Mouse (Mus musculus): ENCODE data around the gene Slc7a15. TPM values are rescaled to one million over a fixed set of nuclear protein-coding genes. Genes with fewer than 3 reads are reported as not detected.

Slc7a15 gene
- polyA plus RNA-seq, 2 experiments = not detected

DNA sequence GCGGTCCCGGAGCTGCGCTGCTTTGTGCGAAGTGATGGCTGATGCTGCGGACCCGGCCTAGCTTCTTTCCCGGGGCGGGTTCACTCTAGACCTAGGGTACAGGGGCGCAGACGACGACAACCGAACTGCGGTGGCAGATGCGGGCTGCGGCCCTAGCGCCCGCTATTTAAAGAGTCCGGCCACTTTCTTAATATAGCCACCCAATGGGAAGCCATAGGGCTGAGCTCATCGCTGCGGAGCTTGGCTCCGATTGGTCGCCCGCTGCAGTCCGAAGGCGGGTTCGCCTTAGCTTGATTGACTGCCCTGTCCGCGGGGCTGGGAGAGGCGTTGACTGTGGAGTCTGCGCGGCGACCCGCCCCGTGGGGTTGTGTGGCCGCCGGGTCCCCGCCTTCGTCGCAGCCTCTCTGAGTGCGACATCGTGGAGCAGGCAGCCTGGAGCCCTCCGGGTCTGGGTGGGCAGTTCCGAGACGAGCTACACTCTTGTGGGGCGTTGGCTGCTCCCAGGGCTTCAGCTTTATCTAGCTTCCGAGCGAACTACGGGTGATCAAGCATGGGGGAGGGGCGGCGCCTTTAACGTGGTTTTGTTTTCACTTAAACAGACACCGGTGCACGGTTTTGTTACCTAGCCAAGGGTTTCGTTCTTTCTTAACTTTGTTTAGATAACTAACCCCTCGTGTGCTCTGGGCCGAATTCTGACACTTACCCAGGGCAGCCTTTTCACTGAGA lies 98.8 kb downstream of the Slc7a15 start, which contains the start of gene Rhob:
Gene Rhob, minus strand, starts transcription at position 139 of the 726 bp plus-strand sequence.
- WGBS = under 1% methylated on average over 52 of the region's 56 CpGs
- ATAC-seq (ENCODE audit: low FRiP score, low read depth) (peak; percentile 96), DNase-seq (ENCODE audit: low spot score) (peak; percentile 99)
- no peaks in the 10 kb centered on the region for H3K27me3 ChIP-seq (ENCODE audit: control insufficient read depth, insufficient read depth, low read length)
- H3K4me2 ChIP-seq (replicated peaks; ENCODE audit: low read depth, low read length, severe bottlenecking) = peak within 1 kb of the TSS; percentile 60
- H3K9me3 ChIP-seq (ENCODE audit: control insufficient read depth, low read length) = no peaks in the 10 kb centered on the region
- peaks cover 27% of the 10 kb centered on the region for H3K4me1 ChIP-seq (ENCODE audit: control insufficient read depth, insufficient read depth, low read length)
- H3K36me3 ChIP-seq (ENCODE audit: control insufficient read depth, insufficient read depth, low read length) = no peaks in the 10 kb centered on the region
- TF ChIP-seq POLR2A (IDR thresholded peaks at IDR 0.05; ENCODE audit: borderline replicate concordance, extremely low read depth, insufficient read depth, insufficient read length) = peak; percentile 98
- H3K4me3 ChIP-seq (replicated peaks; ENCODE audit: low read length) = peak within 1 kb of the TSS; percentile 98
- peak within 1 kb of the TSS; percentile 100 for H3K27ac ChIP-seq (replicated peaks; ENCODE audit: low read depth, low read length)
- H3K9ac ChIP-seq (ENCODE audit: low read depth, low read length, severe bottlenecking) = peak within 1 kb of the TSS; percentile 96

DNA sequence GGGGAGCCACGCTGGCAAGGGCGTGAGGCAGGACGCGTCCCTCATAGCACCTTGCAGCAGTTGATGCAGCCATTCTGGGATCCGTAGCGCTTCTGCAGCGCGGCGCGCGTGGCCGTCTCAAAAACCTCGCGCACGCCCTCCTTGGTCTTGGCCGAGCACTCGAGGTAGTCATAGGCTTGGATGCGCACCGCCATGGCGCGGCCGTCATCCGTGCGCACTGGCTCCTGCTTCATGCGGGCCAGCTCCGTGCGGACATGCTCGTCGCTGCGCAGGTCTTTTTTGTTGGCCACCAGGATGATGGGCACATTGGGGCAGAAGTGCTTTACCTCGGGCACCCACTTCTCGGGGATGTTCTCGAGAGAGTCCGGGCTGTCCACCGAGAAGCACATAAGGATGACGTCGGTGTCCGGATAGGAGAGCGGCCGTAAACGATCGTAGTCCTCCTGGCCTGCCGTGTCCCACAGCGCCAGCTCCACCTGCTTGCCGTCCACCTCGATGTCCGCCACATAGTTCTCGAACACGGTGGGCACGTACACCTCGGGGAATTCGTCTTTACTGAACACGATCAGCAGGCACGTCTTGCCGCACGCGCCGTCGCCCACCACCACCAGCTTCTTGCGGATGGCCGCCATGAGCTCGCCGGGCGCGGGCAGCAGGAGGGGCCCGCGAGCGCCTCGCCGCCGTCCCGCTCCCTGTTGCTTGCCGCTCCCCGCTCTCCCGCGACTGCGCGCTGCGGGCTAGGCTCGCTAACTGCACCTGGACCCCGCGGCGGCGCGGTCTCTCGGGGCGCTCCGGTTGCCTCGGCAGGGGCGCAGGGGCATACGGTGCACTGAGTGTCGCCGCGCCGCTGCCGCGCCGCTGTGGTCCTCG lies 99.6 kb downstream of the Slc7a15 start:
- ATAC-seq (ENCODE audit: low FRiP score, low read depth) = peak; percentile 45
- Histone ChIP-seq H3K4me1 (ENCODE audit: control insufficient read depth, insufficient read depth, low read length) (peaks cover 27% of the 10 kb centered on the region), H3K27ac (replicated peaks; ENCODE audit: low read depth, low read length) (peak overlapping the region; percentile 100)

DNA sequence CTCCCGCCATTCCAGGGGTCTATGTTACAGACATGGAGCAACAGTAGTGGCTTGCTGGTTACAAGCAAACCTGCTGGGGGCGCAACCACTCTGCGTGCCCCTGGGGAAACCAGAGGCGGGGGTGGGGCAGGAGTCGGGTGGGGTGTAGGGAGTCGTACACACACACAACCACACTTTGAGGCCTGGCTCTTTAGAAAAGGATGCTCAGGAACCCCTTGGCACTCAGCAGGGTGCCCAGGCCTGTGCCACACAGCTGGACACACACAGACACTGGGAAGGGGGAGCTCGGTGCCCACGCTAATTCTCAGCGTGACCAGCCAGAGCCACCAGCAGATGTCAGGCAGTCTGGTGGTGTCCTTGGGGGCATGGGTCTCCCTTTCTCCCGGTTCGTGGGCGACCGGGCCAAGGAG lies 100.3 kb downstream of the Slc7a15 start:
- H3K27ac ChIP-seq (replicated peaks; ENCODE audit: low read depth, low read length) = peak overlapping the region; percentile 100
- WGBS = 6% methylated on average over 13 of the region's 13 CpGs
- peak overlapping the region; percentile 96 for H3K9ac ChIP-seq (ENCODE audit: low read depth, low read length, severe bottlenecking)
- H3K4me2 ChIP-seq (replicated peaks; ENCODE audit: low read depth, low read length, severe bottlenecking) = peak overlapping the region; percentile 60
- DNase-seq (ENCODE audit: low spot score) = no peak
- ATAC-seq (ENCODE audit: low FRiP score, low read depth) = no peak
- H3K9me3 ChIP-seq (ENCODE audit: control insufficient read depth, low read length) = no peaks in the 10 kb centered on the region
- peaks cover 27% of the 10 kb centered on the region for H3K4me1 ChIP-seq (ENCODE audit: control insufficient read depth, insufficient read depth, low read length)
- H3K27me3 ChIP-seq (ENCODE audit: control insufficient read depth, insufficient read depth, low read length) = no peaks in the 10 kb centered on the region
- H3K4me3 ChIP-seq (replicated peaks; ENCODE audit: low read length) = peak overlapping the region; percentile 98
- no peak for TF ChIP-seq POLR2A (IDR thresholded peaks at IDR 0.05; ENCODE audit: borderline replicate concordance, extremely low read depth, insufficient read depth, insufficient read length)
- H3K36me3 ChIP-seq (ENCODE audit: control insufficient read depth, insufficient read depth, low read length) = no peaks in the 10 kb centered on the region

More for the DNA sequence above, 99.6 kb downstream of the Slc7a15 start:
- no peaks in the 10 kb centered on the region for H3K27me3 ChIP-seq (ENCODE audit: control insufficient read depth, insufficient read depth, low read length)
- H3K36me3 ChIP-seq (ENCODE audit: control insufficient read depth, insufficient read depth, low read length) = no peaks in the 10 kb centered on the region
- H3K9me3 ChIP-seq (ENCODE audit: control insufficient read depth, low read length) = no peaks in the 10 kb centered on the region
- DNase-seq (ENCODE audit: low spot score) = peak; percentile 48
- H3K4me2 ChIP-seq (replicated peaks; ENCODE audit: low read depth, low read length, severe bottlenecking) = peak overlapping the region; percentile 60
- no peak for TF ChIP-seq POLR2A (IDR thresholded peaks at IDR 0.05; ENCODE audit: borderline replicate concordance, extremely low read depth, insufficient read depth, insufficient read length)
- WGBS = 1% methylated on average over 93 of the region's 99 CpGs
- H3K9ac ChIP-seq (ENCODE audit: low read depth, low read length, severe bottlenecking) = peak overlapping the region; percentile 96
- peak overlapping the region; percentile 98 for H3K4me3 ChIP-seq (replicated peaks; ENCODE audit: low read length)

DNA sequence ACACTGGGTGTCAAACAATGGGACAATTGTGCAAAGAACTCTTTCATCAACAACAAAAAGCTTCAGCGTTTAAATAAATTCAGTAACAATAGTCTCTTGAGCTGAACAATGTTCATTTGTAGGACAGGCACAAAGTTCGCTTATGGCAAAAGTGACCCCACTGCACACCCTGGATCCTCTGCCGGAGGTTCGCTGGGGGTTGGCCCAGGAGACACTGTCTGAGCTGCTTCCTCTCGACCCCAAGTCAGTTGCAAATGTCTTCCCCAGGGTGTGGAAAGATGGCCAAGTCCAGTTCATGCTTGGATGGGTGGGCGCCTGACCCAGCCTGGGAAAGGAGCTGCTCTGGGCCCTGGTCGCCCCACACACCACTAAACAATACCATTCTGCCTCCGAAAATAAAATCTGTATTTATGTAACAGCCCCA lies 100.7 kb downstream of the Slc7a15 start:
- Histone ChIP-seq H3K4me1 (ENCODE audit: control insufficient read depth, insufficient read depth, low read length) (peaks cover 27% of the 10 kb centered on the region), H3K36me3 (ENCODE audit: control insufficient read depth, insufficient read depth, low read length) (no peaks in the 10 kb centered on the region), H3K4me3 (replicated peaks; ENCODE audit: low read length) (peak overlapping the region; percentile 98), H3K4me2 (replicated peaks; ENCODE audit: low read depth, low read length, severe bottlenecking) (peak overlapping the region; percentile 60), H3K9me3 (ENCODE audit: control insufficient read depth, low read length) (no peaks in the 10 kb centered on the region), H3K27ac (replicated peaks; ENCODE audit: low read depth, low read length) (no peak overlapping the region; the same call in 1 of the 2 replicates), H3K9ac (ENCODE audit: low read depth, low read length, severe bottlenecking) (peak overlapping the region; percentile 96), H3K27me3 (ENCODE audit: control insufficient read depth, insufficient read depth, low read length) (no peaks in the 10 kb centered on the region)
- DNase-seq (ENCODE audit: low spot score) (no peak), ATAC-seq (ENCODE audit: low FRiP score, low read depth) (no peak)
- 29% methylated on average over 8 of the region's 8 CpGs for WGBS
- no peak for TF ChIP-seq POLR2A (IDR thresholded peaks at IDR 0.05; ENCODE audit: borderline replicate concordance, extremely low read depth, insufficient read depth, insufficient read length)

DNA sequence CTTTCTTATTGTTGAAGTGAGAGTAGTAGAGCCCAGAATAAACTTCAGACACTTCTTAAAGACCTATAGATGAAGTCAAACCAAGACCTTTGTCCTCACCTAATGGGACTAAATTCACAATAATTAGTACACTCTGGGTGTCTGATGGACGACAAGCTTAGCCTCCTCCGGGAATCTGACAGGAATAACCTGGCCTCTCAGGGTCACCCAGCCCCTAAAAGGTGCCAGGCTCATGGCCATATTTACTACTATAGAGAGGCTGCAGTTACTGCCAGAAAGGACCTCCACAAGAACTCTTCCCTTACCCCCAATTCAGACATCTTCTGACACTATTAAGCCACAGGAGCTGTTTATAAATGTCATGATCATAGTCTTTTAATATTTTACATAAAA lies 101.6 kb downstream of the Slc7a15 start:
- H3K36me3 ChIP-seq (ENCODE audit: control insufficient read depth, insufficient read depth, low read length) = no peaks in the 10 kb centered on the region
- TF ChIP-seq POLR2A (IDR thresholded peaks at IDR 0.05; ENCODE audit: borderline replicate concordance, extremely low read depth, insufficient read depth, insufficient read length) = no peak
- H3K9me3 ChIP-seq (ENCODE audit: control insufficient read depth, low read length) = no peaks in the 10 kb centered on the region
- no peaks in the 10 kb centered on the region for H3K27me3 ChIP-seq (ENCODE audit: control insufficient read depth, insufficient read depth, low read length)
- ATAC-seq (ENCODE audit: low FRiP score, low read depth) = no peak
- H3K9ac ChIP-seq (ENCODE audit: low read depth, low read length, severe bottlenecking) = peak overlapping the region; percentile 96; the same call in 1 of the 2 replicates
- H3K4me3 ChIP-seq (replicated peaks; ENCODE audit: low read length) = peak overlapping the region; percentile 98
- no peak overlapping the region for H3K27ac ChIP-seq (replicated peaks; ENCODE audit: low read depth, low read length)
- H3K4me1 ChIP-seq (ENCODE audit: control insufficient read depth, insufficient read depth, low read length) = peaks cover 31% of the 10 kb centered on the region
- H3K4me2 ChIP-seq (replicated peaks; ENCODE audit: low read depth, low read length, severe bottlenecking) = peak overlapping the region; percentile 60
- no peak for DNase-seq (ENCODE audit: low spot score)
- 14% methylated on average over 2 of the region's 2 CpGs for WGBS
